Mouse (Mus musculus): ENCODE results near the gene Srsf2.

GRCm38 (mm10) chr11:116813610-116814009 is 39.3 kb downstream of the Srsf2 start:
- TF ChIP-seq POLR2A (IDR thresholded peaks at IDR 0.05; ENCODE audit: low read depth, low read length) (no peak), CTCF (IDR thresholded peaks at IDR 0.05; ENCODE audit: extremely low read depth, insufficient read length, insufficient replicate concordance, low read depth, low read length) (no peak)
